Mouse (Mus musculus) T-helper 1 cell (primary cell): ENCODE data around the gene Vash2.

Experiments used
- in situ Hi-C: fragments of 300-600 bp; cut with MboI, MseI; formaldehyde crosslinking; loops from one replicate; pipeline ENCODE4 v1.15.1; 2025; ENCODE audit warnings: high pct_unique_total_duplicates

Gene Vash2

GRCm38 (mm10) chr1:190927751-190928369 is 51.2 kb downstream of the Vash2 start:
- in situ Hi-C loops, result no loop called here

GRCm38 (mm10) chr1:190927311-190927710 is 51.8 kb downstream of the Vash2 start:
- in situ Hi-C loops, result no loop called here

DNA sequence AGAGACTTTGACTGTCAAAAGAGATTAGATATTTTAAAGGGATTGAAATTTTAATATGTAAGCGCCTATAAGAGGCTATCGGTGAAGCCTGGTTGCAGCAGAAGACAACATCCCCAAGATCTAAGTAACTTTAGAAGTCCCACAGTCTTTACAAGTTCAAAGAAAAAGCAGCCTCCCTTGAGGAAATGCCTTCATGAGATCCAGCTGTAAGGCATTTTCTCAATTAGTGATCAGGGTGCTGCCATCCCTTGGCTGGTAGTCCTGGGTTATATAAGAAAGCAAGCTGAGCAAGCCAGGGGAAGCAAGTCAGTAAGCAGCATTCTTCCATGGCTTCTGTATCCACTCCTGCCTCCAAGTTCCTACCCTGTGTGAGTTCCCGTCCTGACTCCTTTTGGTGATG is 54.3 kb downstream of the Vash2 start, which contains the start of gene Angel2:
Angel2 (plus strand) TSS at position 301 of the 400 bp plus-strand sequence.
- in situ Hi-C loops, result loop anchor here (25.0 kb wide), 1 partner anchor 1837 kb away; the partner anchor contains the start of gene Hhat

- in situ Hi-C loops, result loop anchor here (25.0 kb wide), 1 partner anchor 1842 kb away; the partner anchor contains the start of gene Hhat
Measured at GRCm38 (mm10) chr1:190919725-190920469, 59.2 kb downstream of the Vash2 start.

- in situ Hi-C loops, result loop anchor here (25.0 kb wide), 1 partner anchor 1843 kb away; the partner anchor contains the start of gene Hhat
Measured at GRCm38 (mm10) chr1:190918938-190919337, 60.2 kb downstream of the Vash2 start.

GRCm38 (mm10) chr1:190912623-190913022 is 66.5 kb downstream of the Vash2 start:
- in situ Hi-C loops, result loop anchor here (25.0 kb wide), 1 partner anchor 1850 kb away; the partner anchor contains the start of gene Hhat

- in situ Hi-C loops, result loop anchor here (25.0 kb wide), 1 partner anchor 1851 kb away; the partner anchor contains the start of gene Hhat
Measured at GRCm38 (mm10) chr1:190911415-190912123, 67.5 kb downstream of the Vash2 start, which contains the start of gene Rps6kc1. Gene Rps6kc1 (minus strand): TSS chr1:190911770.

GRCm38 (mm10) chr1:190910836-190911235 is 68.3 kb downstream of the Vash2 start:
- in situ Hi-C loops, result loop anchor here (25.0 kb wide), 1 partner anchor 1851 kb away; the partner anchor contains the start of gene Hhat

DNA sequence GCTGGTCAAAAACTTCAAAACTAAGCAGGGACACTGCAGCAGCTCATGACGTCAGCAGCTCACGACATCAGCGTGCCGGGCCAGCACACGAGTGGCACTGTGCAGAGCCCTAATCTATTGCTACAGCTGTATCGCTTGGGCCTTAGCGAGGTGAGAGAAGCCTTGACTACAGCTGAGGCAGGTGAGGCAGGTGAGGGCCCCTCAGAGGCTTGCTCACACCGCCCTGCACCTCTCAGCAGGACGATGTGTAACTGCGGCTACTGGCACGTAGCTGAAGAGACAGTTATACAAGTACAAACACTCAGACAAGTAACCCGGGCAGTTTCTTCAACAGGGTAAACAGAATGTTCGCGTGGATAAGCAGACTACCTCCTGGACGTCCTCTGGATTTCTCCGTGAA is 74.4 kb downstream of the Vash2 start:
- in situ Hi-C loops, result loop anchor here (25.0 kb wide), 1 partner anchor 1858 kb away; the partner anchor contains the start of gene Hhat

GRCm38 (mm10) chr1:190904136-190904535 is 75.0 kb downstream of the Vash2 start:
- in situ Hi-C loops, result loop anchor here (25.0 kb wide), 1 partner anchor 1858 kb away; the partner anchor contains the start of gene Hhat

DNA sequence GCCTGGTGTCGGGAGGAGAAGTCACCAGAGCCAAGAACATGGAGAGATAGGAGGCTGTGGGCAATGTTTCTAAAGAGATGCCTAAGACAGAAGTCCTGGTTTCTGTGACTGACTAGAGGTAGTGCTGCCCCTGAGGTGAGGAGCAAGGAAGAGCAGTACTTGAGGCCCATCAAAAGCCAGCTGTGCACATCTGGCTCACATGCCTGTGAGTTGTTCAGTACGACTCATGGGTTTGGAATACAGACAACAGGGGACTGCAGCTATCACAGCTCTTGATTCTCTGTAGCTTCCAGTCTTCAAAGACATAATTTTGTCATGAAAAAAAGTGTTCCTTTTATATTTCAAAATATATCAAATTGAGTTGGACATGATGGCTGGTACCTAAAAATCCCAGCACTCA is 78.0 kb downstream of the Vash2 start:
- in situ Hi-C loops, result loop anchor here (25.0 kb wide), 1 partner anchor 1861 kb away; the partner anchor contains the start of gene Hhat

- in situ Hi-C loops, result no loop called here
Measured at GRCm38 (mm10) chr1:190898899-190899575, 80.1 kb downstream of the Vash2 start.

- in situ Hi-C loops, result no loop called here
Measured at GRCm38 (mm10) chr1:190898186-190898585, 80.9 kb downstream of the Vash2 start.
